Mouse (Mus musculus) intestine, postnatal 0 days (tissue): Measurements from ENCODE around the gene Fut1. TPM values are rescaled to one million over a fixed set of nuclear protein-coding genes. Genes with fewer than 3 reads are reported as not detected.

Experiments
- ATAC-seq: fragments of 200-750 bp; cut with Nextera tagmentation; 2 replicates; pipeline ENCODE4 v1.8.0; 2017; ENCODE audit warnings: mild to moderate bottlenecking, moderate TSS enrichment, moderate library complexity
- H3K27ac ChIP-seq: fragments of 300-500 bp; sonication (generic); 2 replicates; pipeline ENCODE4 v1.5.1; 2014; ENCODE audit warnings: mild to moderate bottlenecking, low read depth, low read length, moderate library complexity
- H3K27me3 ChIP-seq: fragments of 300-500 bp; sonication (generic); replicated peaks from 2 replicates; pipeline ENCODE4 v1.6.1; 2014; ENCODE audit warnings: low read length, mixed read lengths; ENCODE audit not compliant: control insufficient read depth, insufficient read depth
- H3K36me3 ChIP-seq: fragments of 300-500 bp; sonication (generic); 2 replicates; pipeline ENCODE4 v1.6.1; 2014; ENCODE audit warnings: mild to moderate bottlenecking, moderate library complexity; ENCODE audit not compliant: control insufficient read depth, insufficient read depth
- H3K4me1 ChIP-seq: fragments of 300-500 bp; sonication (generic); replicated peaks from 2 replicates; pipeline ENCODE4 v1.6.1; 2014; ENCODE audit warnings: antibody characterized with exemption, low read length, mixed read lengths; ENCODE audit not compliant: control insufficient read depth, insufficient read depth
- H3K4me2 ChIP-seq: fragments of 300-500 bp; sonication (generic); replicated peaks from 2 replicates; pipeline ENCODE4 v1.6.1; 2014; ENCODE audit warnings: low read depth, mild to moderate bottlenecking, moderate library complexity
- H3K4me3 ChIP-seq: fragments of 300-500 bp; sonication (generic); 2 replicates; pipeline ENCODE4 v1.5.1; 2014; ENCODE audit warnings: low read depth, low read length
- H3K9ac ChIP-seq: fragments of 300-500 bp; sonication (generic); 2 replicates; pipeline ENCODE4 v1.6.1; 2014; ENCODE audit warnings: mild to moderate bottlenecking, low read depth, low read length
- H3K9me3 ChIP-seq: fragments of 300-500 bp; sonication (generic); 2 replicates; pipeline ENCODE4 v1.6.1; 2016; ENCODE audit warnings: mixed run types; ENCODE audit not compliant: control insufficient read depth
- CTCF ChIP-seq: sonication (generic); IDR thresholded peaks from 2 replicates; pipeline ENCODE4 v1.5.1; 2016; ENCODE audit warnings: low read depth, mild to moderate bottlenecking, control low read depth, antibody characterized with exemption, moderate library complexity
- WGBS: fragments of 180-500 bp; shearing (Covaris S2); extraction: QIAGEN DNeasy Blood & Tissue Kit; methylation state at CpG from one replicate; pipeline ENCODE4 v1.1.7; 2014; 5-methylcytosine and 5-hydroxymethylcytosine counted together
- polyA plus RNA-seq: library from polyadenylated mRNA; unstranded; fragments of >200 nt; fragmentation: Nextera tagmentation; extraction: Ambion mirVana; gene quantifications from 2 replicates; pipeline ENCODE4 v1.2.1, GENCODE M21; 2015

The Fut1 gene
- polyA plus RNA-seq, 1 experiment from 2014 or later = 0.23 TPM

DNA sequence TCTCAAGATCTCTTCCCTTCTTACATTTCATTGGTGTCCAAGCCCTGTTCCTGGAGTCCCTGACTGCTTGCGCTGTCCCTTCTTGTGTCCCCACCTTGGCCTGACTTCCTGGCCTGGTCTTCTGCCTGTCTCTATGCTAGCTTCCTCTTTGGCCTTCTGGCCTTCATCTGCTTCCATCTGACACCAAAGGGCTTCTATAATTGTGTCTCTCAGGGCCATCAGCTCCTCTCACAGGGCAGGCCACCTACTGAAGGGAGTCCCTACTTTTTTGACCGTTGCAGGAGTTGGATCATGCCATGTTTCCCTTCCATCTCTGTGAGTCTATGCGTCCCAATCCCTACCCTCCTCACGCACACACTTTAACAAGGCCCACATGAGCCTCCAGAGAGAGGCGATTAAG, 27.2 kb upstream of the Fut1 start:
- no peaks in the 10 kb centered on the region for H3K9me3 ChIP-seq
- no peaks in the 10 kb centered on the region for H3K4me1 ChIP-seq
- WGBS = 95% methylated on average over 5 of the region's 5 CpGs
- ATAC-seq = no peak
- H3K36me3 ChIP-seq = peaks cover 14% of the 10 kb centered on the region; the same call in 1 of the 2 replicates
- H3K27ac ChIP-seq = no peak overlapping the region
- H3K9ac ChIP-seq = no peak overlapping the region
- no peak for TF ChIP-seq CTCF
- H3K27me3 ChIP-seq = no peaks in the 10 kb centered on the region
- H3K4me2 ChIP-seq = no peak overlapping the region
- H3K4me3 ChIP-seq = no peak overlapping the region

DNA sequence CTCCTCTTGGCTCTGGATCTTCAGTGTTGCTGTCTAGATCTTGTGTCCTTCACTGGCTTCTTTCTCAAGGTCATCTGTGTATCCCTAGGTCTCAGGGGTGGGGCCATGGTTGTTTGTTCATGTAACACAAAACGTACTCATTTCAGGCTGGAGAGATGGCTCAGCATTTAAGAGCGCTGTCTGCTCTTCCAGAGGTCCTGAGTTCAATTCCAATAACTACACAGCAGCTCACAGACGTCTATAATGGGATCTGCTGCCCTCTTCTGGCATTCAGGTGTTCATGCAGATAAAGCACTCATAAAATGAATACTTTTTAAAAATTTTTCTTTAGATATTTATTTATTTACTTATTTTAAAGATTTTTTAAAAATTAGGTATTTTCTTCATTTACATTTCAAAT, 26.2 kb upstream of the Fut1 start:
- Histone ChIP-seq H3K4me2 (no peak overlapping the region), H3K27ac (no peak overlapping the region), H3K27me3 (peaks cover 4% of the 10 kb centered on the region; the same call in 1 of the 2 replicates), H3K9me3 (no peaks in the 10 kb centered on the region), H3K36me3 (peaks cover 6% of the 10 kb centered on the region; the same call in 1 of the 2 replicates), H3K4me1 (no peaks in the 10 kb centered on the region), H3K4me3 (no peak overlapping the region), H3K9ac (no peak overlapping the region)
- TF ChIP-seq CTCF = peak; percentile 53
- ATAC-seq = no peak
- WGBS = 56% methylated on average over 3 of the region's 3 CpGs

DNA sequence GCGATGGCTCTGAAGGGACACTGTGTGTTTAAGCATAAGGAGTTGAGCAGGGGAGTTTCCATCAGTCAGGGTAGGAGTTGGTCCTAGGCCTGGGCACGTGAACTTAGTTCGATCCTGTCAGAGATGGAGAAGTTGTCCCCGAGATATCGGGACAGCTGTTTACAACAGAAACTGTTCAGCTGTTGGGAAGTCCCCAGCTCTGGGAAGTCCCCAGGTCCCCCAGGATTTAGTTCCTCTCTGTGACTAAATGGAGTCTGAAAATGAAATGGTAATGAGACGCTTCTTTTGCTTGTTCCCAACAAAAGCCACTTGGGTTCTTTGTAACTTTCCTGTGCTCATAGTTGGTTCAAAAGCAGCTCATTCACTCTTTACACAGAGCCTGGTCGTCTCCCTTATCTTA, 25.2 kb upstream of the Fut1 start:
- H3K27ac ChIP-seq = no peak overlapping the region
- H3K36me3 ChIP-seq = peaks cover 6% of the 10 kb centered on the region; the same call in 1 of the 2 replicates
- no peaks in the 10 kb centered on the region for H3K4me1 ChIP-seq
- no peak overlapping the region for H3K9ac ChIP-seq
- no peak overlapping the region for H3K4me2 ChIP-seq
- no peak for TF ChIP-seq CTCF
- ATAC-seq = no peak
- H3K27me3 ChIP-seq = peaks cover 13% of the 10 kb centered on the region
- 64% methylated on average over 7 of the region's 7 CpGs for whole genome bisulfite sequencing
- no peaks in the 10 kb centered on the region for H3K9me3 ChIP-seq
- no peak overlapping the region for H3K4me3 ChIP-seq

DNA sequence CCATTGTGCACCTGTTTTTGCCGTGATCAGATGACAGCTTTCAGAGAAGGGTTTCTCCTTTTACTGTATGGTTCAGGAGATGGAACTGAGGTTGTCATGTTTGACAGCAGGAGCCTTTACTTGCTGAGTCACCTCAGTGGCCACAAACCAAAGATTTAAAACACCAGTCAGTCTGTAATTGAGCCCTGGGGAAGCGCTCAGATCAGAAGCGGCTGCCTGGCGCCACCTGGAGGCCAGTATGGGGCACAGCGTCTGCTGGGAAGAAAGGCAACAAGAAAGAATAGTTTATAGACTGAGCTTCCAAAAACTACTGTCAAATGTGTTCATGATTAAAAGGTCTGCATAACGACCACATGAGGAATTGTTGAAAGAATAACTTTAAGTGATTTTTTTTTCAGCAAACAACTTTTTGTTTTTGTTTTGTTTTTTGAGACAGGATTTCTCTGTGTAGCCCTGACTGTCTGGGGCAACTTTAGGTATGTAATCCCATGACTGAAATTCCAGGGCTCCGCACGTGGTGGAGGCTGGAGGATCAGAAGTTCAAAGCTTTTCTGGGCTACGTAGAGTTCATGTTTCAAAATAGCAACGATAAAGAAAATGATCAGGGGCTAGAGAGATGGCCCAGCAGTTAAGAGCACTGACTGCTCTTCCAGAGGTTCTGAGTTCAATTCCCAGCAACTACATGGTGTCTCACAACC, 23.8 kb upstream of the Fut1 start:
- H3K27me3 ChIP-seq = peaks cover 25% of the 10 kb centered on the region
- peak; percentile 95 for TF ChIP-seq CTCF
- H3K9me3 ChIP-seq = no peaks in the 10 kb centered on the region
- H3K27ac ChIP-seq = no peak overlapping the region
- no peak overlapping the region for H3K9ac ChIP-seq
- ATAC-seq = no peak
- H3K4me1 ChIP-seq = no peaks in the 10 kb centered on the region
- 22% methylated on average over 10 of the region's 10 CpGs for WGBS
- no peak overlapping the region for H3K4me3 ChIP-seq
- no peak overlapping the region for H3K4me2 ChIP-seq
- no peaks in the 10 kb centered on the region for H3K36me3 ChIP-seq

DNA sequence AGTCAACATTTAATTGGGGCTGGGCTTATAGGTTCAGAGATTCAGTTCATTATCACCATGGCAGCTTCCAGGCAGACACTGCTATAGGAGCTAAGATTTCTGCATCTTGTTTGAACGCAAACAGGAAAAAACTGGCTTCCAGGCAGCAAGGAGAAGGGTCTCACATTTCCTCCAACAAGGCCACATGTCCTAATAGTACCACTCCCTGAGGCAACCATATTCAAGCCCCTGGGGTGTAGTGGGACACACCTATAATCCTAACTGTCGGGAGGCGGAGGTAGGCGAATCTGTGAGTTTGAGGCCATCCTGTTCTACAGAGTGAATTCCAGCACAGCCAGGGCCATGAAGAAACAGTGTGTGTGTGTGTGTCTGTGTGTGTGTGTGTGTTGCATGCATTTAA, 21.9 kb upstream of the Fut1 start:
- Histone ChIP-seq H3K9ac (no peak overlapping the region), H3K4me1 (no peaks in the 10 kb centered on the region), H3K27me3 (peaks cover 43% of the 10 kb centered on the region), H3K9me3 (no peaks in the 10 kb centered on the region), H3K36me3 (no peaks in the 10 kb centered on the region), H3K27ac (no peak overlapping the region), H3K4me3 (no peak overlapping the region), H3K4me2 (no peak overlapping the region)
- no peak for ATAC-seq
- 81% methylated on average over 4 of the region's 4 CpGs for WGBS
- no peak for TF ChIP-seq CTCF

DNA sequence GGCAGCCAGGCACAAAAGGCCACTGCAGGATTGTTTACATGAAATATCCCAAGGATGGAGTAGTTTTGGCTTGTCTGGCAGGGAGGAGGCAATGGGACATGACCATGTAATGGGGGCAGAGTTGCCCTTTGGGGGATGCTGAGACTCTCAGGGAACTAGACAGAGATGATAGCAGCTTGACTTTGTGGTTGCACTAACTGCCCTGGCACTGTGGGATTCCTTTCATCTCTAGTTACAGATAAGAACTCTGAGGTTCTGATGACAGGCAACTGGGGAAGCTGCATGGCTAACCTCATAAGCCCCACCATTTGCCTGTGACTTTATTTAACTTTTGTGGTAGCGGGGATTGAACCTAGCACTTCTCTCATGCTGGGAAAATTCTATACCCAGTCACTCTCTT, 21.0 kb upstream of the Fut1 start:
- no peak overlapping the region for H3K27ac ChIP-seq
- H3K9ac ChIP-seq = no peak overlapping the region
- 87% methylated on average over 1 of the region's 1 CpGs for WGBS
- no peak overlapping the region for H3K4me3 ChIP-seq
- H3K9me3 ChIP-seq = no peaks in the 10 kb centered on the region
- H3K4me2 ChIP-seq = no peak overlapping the region
- no peaks in the 10 kb centered on the region for H3K4me1 ChIP-seq
- peaks cover 51% of the 10 kb centered on the region for H3K27me3 ChIP-seq
- H3K36me3 ChIP-seq = no peaks in the 10 kb centered on the region
- TF ChIP-seq CTCF = no peak
- ATAC-seq = no peak

DNA sequence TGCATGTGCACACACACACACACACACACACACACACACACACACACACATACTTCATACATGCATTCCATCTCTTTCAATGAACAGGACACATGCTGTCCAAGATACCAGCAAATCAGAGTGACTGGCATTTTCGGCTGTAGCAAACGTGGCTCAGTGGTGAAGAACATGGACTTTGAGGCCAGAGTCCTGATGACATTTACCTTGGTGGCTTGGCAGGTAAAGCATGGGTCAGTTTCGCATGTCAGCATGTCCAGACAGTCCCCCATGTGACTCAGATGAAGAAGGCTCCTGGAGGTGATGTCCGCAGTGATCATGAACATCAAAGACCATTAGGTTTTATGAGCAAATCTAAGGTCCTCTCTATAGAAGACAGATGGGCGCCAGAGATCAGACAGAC, 20.1 kb upstream of the Fut1 start:
- no peaks in the 10 kb centered on the region for H3K4me1 ChIP-seq
- peaks cover 56% of the 10 kb centered on the region for H3K27me3 ChIP-seq
- TF ChIP-seq CTCF = no peak
- H3K4me3 ChIP-seq = no peak overlapping the region
- 88% methylated on average over 5 of the region's 5 CpGs for WGBS
- no peak overlapping the region for H3K4me2 ChIP-seq
- ATAC-seq = no peak
- no peak overlapping the region for H3K9ac ChIP-seq
- no peaks in the 10 kb centered on the region for H3K36me3 ChIP-seq
- H3K27ac ChIP-seq = no peak overlapping the region
- H3K9me3 ChIP-seq = no peaks in the 10 kb centered on the region
